Mouse (Mus musculus): ENCODE results near the gene Ncor2.

Gene Ncor2

DNA sequence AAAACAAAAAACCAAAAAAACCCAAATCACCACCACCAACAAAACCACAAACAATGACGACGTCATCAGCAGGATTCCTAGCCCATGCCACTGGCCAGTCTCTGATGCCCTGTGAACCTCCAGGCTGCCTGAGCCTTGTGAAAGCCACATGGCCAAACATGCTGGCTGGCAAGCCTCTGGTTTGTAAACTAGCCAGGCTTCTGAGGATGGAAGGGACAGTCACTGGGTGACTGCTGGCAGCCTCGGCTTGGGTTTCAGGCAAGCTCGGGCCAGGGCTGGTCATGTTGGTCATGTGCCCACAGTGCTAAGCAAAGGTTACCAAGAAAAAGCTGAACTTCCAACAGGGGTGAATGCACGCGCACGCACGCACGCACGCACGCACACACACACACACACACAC lies 157.7 kb downstream of the Ncor2 start:
- DNase-seq (ENCODE audit: low read depth, low spot score), result no peak

DNA sequence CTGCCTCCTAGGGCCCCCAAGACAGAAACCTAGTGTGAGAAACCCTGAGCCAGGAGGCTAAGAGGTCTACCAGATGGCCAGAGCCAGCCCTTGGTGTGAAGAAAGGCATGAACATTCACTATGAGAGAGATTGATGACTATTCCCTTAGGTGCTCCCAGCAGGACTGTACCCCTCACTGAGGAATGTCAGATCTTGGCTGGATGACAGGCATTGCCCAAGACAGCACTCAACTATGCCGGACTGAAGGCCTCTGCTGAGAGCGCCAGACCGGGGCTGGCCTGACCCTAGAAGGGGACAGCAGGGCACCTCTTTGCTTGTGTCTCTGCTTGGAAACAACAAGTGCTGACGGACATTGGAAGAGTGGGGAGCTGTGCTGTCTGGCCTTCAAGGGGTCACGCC lies 159.9 kb downstream of the Ncor2 start:
- no peak for DNase-seq (ENCODE audit: low read depth, low spot score)

DNA sequence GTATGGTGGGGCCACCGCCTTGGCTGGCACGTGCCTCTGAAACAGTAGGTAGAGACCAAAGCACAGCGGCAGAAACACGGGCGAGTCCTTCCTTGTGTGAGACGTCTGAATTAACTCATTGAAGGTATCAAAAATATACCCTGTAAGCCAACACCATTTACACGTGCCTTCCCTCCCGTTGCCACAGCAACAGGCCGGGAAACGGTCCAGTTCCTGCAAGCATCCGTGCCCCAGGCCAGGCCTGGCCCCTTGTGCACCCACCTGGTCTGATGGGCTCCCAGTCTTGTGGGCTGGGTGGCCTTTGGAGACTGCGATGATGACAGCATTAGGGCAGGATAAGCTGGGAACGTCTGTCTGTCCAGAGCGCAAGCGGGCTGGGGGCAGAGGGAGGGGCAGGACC lies 161.7 kb downstream of the Ncor2 start:
- DNase-seq (ENCODE audit: low read depth, low spot score), result no peak

DNA sequence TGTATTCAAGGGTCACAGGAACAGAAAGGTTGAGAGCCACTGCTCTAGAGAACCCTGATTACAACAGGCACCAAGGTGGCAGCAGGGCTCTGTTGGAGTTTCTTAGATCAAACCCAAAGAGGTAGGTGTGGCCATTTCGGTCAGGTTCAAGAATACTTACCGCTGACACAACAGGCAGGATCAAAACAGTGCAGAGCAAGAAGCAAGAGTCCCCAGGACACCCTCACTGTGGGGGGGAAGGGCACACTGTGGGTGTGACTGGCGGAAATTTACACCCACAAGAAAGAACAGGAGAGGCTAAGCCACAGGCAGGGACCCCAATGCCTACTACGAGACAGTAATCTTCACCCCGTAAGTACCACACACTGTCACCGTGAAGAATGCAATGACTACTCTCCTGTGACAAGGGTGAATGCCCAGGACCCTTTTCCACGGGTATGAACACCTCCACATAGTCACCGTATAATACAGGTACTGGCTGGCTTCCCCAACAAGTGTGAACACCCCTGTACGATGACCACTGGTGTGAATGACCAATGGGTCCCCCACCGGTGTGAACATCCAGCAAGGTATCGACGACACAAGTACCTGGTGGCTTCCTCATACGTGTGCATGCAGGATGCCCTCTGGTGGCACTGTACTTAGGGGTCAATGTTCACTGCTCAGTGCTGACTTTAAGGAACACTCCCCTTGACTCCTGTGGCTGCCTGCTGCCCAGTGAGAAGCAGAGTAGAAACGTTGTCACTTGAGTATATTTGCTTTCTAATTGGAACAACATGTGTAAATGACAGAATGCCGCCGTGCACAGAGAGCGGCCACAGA lies 162.4 kb downstream of the Ncor2 start:
- peak; percentile 52 for DNase-seq (ENCODE audit: low read depth, low spot score)

DNA sequence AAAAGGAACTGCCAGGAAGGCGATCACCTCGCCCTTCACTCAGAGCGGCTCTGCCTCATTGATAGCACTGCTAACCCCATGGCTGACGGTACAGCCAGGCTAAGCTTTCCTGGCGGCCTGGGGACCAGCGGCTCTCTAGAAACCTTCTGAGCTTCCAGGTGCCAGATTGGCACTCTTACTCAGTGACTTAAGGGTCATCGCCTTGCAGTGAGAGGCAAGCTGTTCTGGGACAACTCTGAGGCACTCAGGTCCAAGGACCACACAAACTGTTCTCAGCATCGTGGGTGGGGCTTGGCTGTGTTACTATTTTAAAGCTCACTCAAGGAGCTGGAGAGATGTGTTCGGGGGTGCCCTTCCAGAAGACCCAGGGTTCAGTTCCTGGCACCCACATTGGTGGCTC lies 163.4 kb downstream of the Ncor2 start:
- no peak for DNase-seq (ENCODE audit: low read depth, low spot score)

- no peak for DNase-seq (ENCODE audit: low read depth, low spot score)
These were observed 164.0 kb downstream of the Ncor2 start for GRCm38 (mm10) chr5:125015066-125015465.

GRCm38 (mm10) chr5:125014497-125014896 lies 164.5 kb downstream of the Ncor2 start:
- peak; percentile 77 for DNase-seq (ENCODE audit: low read depth, low spot score)

GRCm38 (mm10) chr5:125011628-125012027 lies 167.4 kb downstream of the Ncor2 start:
- no peak for DNase-seq (ENCODE audit: low read depth, low spot score)

DNA sequence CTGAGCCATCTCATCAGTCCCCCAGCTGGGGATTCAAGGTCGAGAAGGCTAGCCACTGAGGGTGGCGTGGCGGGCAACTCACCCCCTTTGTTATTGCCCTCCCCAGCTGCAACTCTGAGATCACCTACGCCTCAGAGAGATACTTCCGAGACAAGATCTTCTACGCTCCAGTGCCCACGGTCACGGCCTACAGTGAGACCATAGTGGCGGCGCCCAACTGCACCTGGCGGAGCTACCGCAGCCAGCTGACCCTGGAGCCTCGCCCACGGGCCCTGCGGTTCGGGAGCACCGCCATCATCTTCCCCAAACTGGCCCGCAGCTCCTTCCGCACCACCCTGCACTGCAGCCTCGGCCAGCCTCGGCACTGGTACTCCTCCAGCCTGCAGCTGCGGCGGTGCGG lies 167.9 kb downstream of the Ncor2 start:
- DNase-seq (ENCODE audit: low read depth, low spot score), result no peak

- no peak for DNase-seq (ENCODE audit: low read depth, low spot score)
These were observed 172.1 kb downstream of the Ncor2 start for GRCm38 (mm10) chr5:125006896-125007295.

DNA sequence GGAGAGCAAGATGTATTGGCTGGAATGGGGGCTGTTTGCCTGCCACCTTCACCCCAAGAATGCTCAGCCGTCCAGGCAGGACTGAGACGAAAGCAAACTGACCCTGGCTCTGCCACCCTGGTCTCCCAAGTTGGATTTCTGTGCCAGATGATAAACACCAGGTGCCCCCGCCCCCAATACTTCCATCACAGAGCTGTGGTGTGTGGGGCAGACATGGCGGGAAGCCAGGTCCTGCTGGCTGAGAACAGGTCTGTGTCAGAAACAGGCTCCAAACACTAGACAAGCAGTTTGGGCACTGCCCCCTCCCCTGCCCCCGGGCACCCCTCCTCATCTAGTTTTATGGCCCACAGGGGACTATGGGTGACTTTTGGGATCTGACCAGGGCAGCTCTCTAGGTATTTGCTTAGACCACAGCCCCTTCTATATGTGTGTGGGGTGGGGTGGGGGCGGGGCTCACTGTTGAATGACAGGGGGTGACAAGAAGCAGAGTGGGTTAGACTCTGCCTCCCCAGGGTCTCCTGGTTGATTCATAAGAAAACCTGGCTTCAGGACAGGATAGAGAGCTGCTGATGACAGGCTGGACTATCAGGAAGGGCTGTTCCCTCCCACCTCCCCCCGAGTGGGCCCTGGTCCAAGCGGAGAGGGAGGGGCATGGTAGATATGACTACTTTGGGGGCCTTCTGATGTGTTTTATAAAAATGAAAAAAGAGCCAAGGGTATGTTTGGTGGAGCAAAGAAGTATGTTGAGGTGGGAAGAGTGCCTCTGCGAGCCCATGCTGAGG lies 173.0 kb downstream of the Ncor2 start:
- no peak for DNase-seq (ENCODE audit: low read depth, low spot score)

DNA sequence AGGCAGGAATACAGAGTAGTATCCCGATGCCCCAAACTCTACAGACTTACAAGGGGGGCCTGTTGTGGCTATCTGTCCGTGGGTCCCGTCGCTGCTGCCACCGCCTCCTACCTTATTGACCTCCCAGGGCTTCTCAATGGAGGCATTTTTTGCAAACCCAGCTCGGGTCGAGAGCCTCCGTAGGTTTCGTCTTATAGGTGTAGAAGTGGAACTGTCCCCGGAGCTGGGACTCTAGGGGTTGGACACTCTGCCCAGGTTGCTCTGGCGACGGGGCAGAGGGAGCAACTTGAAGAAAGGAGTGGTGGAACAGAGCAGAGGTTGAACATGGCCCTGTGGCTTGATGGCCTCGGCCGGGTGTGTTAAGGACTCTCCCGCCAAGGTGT lies 175.2 kb downstream of the Ncor2 start:
- no peak for DNase-seq (ENCODE audit: low read depth, low spot score)

DNA sequence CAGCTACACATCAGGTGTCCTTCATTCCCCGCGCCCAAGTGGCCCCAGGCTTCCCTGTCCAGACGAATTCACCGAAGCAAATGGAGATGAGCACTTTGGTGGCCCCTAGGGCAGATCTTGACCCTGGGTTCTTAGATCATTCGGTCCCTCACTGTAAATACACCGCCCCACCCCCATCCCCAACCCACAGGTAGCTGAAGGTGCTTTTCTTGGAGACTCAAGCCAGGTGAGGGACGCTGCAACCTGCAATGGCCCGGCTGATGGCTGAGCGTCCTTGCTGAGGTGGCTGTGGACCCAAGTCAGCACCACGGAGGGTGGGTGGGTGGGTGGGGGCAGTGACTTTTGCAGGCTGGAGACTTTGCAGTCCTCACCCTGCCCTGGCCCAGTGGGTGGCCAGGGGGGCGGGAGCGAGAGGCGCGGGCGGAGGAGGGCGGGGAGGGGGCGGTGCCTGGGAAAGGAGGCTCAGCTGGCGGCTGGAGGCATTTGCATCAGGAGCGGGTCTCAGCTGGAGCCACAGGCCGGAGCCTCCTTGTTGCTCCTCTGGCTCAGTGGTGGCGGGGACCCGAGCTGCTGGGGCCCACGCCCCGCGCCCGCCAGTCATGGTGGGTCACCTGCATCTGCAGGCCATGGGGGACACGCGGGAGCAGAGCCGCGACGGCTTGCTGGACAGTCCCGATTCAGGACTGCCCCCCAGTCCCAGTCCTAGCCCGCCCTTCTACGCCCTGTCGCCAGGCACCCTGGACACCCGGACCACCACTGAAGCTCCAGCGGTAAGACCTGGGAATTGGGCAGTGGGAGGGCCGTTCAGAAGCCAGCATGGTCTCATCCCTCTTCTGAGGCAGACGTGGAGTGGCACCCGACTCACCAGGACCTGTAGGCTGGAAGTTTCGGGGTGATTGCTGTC lies 175.8 kb downstream of the Ncor2 start, which contains the start of gene Rflna:
Gene Rflna, plus strand, starts transcription at position 253 of the 904 bp plus-strand sequence.
- no peak for DNase-seq (ENCODE audit: low read depth, low spot score)

- DNase-seq (ENCODE audit: low read depth, low spot score), result no peak
These were observed 178.2 kb downstream of the Ncor2 start for GRCm38 (mm10) chr5:125000756-125001250.

GRCm38 (mm10) chr5:124997913-124998312 lies 181.1 kb downstream of the Ncor2 start:
- DNase-seq (ENCODE audit: low read depth, low spot score), result no peak

GRCm38 (mm10) chr5:124996816-124997215 lies 182.2 kb downstream of the Ncor2 start:
- no peak for DNase-seq (ENCODE audit: low read depth, low spot score)

- DNase-seq (ENCODE audit: low read depth, low spot score), result no peak
These were observed 186.1 kb downstream of the Ncor2 start for GRCm38 (mm10) chr5:124992891-124993290.

DNA sequence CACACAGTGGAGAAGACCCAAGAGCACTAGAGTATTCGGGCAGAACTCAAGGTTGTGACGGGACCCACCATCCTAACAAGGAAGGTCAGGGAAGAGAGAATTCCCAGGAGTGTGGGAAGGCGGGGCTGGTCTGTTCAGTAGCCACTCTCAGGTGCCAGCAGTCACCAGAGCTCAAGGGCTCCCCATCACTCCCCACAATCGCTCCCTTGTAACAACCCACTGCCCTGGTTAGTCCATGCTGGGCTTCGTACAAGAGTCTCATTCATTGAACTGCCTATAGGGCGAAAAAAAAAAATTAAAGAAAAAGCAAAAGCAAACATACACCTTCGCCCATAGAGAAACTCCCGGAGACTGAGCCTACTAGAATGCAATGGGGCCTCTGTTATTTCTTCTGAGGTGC lies 186.7 kb downstream of the Ncor2 start:
- no peak for DNase-seq (ENCODE audit: low read depth, low spot score)

DNA sequence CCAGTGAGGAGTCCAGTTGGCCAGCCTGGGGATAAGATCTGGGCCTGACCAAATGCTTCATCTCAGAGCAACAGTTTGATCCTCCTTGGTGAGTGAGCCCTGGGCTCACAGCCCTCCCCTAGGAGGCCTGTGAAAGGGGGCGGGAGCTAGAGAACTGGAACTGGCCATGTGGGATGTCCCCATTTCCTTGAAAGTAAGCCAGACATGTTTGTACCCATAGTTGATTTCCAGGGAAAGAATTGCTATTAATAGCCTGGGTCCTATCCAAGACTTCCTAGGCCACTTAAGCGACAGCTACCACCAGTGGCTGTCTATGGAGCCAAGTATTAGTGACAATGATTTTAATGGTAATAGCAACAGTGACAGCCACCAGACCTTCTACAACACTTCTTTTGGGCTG lies 189.3 kb downstream of the Ncor2 start:
- no peak for DNase-seq (ENCODE audit: low read depth, low spot score)

- DNase-seq (ENCODE audit: low read depth, low spot score), result no peak
These were observed 192.4 kb downstream of the Ncor2 start for GRCm38 (mm10) chr5:124986656-124987055.

DNA sequence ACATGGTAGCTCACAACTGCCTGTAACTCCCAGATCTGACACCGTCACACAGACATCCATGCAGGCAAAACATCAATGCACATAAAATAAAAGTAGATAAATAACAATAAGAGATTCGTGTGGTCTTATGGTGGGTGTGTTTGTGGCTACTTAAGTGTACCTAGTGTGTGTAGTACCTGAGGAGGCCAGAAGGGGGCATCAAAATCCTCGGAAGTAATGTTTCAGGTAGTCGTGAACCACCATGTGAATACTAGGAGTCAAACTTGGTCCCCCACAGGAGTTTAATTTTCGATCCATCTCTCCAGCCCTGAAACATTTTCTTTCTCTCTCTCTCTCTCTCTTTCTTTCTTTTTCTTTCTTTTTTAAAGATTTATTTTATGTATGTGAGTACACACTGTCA lies 192.8 kb downstream of the Ncor2 start:
- DNase-seq (ENCODE audit: low read depth, low spot score), result peak; percentile 29

DNA sequence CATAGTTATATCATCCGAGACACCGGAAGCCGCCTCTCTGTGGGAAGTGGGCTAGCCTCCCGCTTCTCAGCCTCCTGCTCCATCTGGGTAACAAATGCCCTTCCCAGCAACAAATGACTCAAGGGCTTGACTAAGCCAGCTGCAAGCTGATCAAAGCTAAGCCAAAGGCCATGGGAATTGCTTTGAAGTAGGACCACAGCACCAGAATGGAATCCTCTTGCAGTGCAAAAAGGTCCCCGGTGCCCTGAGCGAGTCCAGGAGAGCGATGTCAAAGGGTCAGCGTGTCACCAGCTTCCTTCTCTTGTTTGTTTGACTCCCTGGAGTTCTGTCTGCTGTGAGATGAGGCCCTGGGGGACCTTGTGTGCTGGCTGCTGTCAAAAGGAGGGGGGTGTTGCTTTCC lies 209.2 kb downstream of the Ncor2 start:
- no peak for DNase-seq (ENCODE audit: low read depth, low spot score)

Measured in CD4-positive, CD25-positive, alpha-beta regulatory T cell, adult 2 months (primary cell).